Mouse (Mus musculus): ENCODE measurements around the gene Speer4f2. TPM values are rescaled to one million over a fixed set of nuclear protein-coding genes. Genes with fewer than 3 reads are reported as not detected.

The Speer4f2 gene
- polyA plus RNA-seq, 2 experiments: not detected

GRCm38 (mm10) chr5:17389926-17390325, 16.9 kb downstream of the Speer4f2 start:
- H3K9ac ChIP-seq (ENCODE audit: low read depth, low read length, severe bottlenecking): no peak overlapping the region
- no peak for DNase-seq (ENCODE audit: low spot score)
- H3K27ac ChIP-seq (replicated peaks; ENCODE audit: low read depth, low read length): no peak overlapping the region
- H3K27me3 ChIP-seq (ENCODE audit: control insufficient read depth, insufficient read depth, low read length): no peaks in the 10 kb centered on the region
- ATAC-seq (ENCODE audit: low FRiP score, low read depth): no peak
- no peak overlapping the region for H3K4me2 ChIP-seq (replicated peaks; ENCODE audit: low read depth, low read length, severe bottlenecking)
- no peaks in the 10 kb centered on the region for H3K4me1 ChIP-seq (ENCODE audit: control insufficient read depth, insufficient read depth, low read length)
- no peaks in the 10 kb centered on the region for H3K9me3 ChIP-seq (ENCODE audit: control insufficient read depth, low read length)
- no peaks in the 10 kb centered on the region for H3K36me3 ChIP-seq (ENCODE audit: control insufficient read depth, insufficient read depth, low read length)
- no peak overlapping the region for H3K4me3 ChIP-seq (replicated peaks; ENCODE audit: low read length)
- TF ChIP-seq POLR2A (IDR thresholded peaks at IDR 0.05; ENCODE audit: borderline replicate concordance, extremely low read depth, insufficient read depth, insufficient read length): no peak
- 69% methylated on average over 7 of the region's 7 CpGs for WGBS

DNA sequence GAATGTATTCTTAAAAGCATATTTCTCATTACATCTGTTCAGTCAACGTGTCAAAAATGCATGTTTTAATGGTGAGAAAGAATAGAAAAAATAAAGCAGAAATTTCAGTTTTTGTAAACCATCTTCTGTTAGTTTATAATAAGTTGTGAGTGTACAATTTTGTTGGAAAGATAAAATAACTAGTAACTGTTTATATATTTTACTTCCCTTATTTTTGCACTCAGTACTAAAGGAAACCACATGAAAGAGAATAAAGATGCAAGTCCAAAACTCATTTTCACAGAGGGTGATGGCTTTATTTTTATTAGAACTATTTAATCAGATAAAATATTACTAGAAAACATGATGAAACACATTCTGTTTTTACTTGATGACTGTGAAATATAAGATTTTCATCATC, 18.2 kb downstream of the Speer4f2 start:
- Histone ChIP-seq H3K9me3 (ENCODE audit: control insufficient read depth, low read length) (no peaks in the 10 kb centered on the region), H3K4me2 (replicated peaks; ENCODE audit: low read depth, low read length, severe bottlenecking) (no peak overlapping the region), H3K4me1 (ENCODE audit: control insufficient read depth, insufficient read depth, low read length) (no peaks in the 10 kb centered on the region), H3K9ac (ENCODE audit: low read depth, low read length, severe bottlenecking) (no peak overlapping the region), H3K4me3 (replicated peaks; ENCODE audit: low read length) (no peak overlapping the region), H3K27ac (replicated peaks; ENCODE audit: low read depth, low read length) (no peak overlapping the region), H3K27me3 (ENCODE audit: control insufficient read depth, insufficient read depth, low read length) (no peaks in the 10 kb centered on the region), H3K36me3 (ENCODE audit: control insufficient read depth, insufficient read depth, low read length) (no peaks in the 10 kb centered on the region)
- DNase-seq (ENCODE audit: low spot score): no peak
- ATAC-seq (ENCODE audit: low FRiP score, low read depth): no peak
- TF ChIP-seq POLR2A (IDR thresholded peaks at IDR 0.05; ENCODE audit: borderline replicate concordance, extremely low read depth, insufficient read depth, insufficient read length): no peak
- WGBS: 79% methylated on average over 1 of the region's 1 CpGs

DNA sequence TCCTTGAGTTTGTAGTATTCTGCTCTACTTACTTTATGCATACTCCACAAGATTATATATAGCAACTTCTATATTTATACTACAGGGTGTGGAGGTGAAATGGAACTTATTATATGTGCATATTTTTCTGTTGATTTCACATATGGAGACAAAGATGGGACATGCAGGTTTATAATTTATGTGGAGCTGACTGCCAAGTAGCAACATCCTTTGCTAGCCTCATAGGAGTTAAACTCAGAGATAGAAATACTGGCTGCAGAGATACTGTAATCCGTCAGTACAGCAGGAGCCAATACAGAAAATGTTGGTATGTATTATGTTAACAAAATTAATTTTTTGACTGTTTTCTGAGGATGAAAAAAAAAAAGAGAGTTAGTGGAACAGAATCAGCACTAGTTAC, 27.6 kb downstream of the Speer4f2 start:
- no peak for TF ChIP-seq POLR2A (IDR thresholded peaks at IDR 0.05; ENCODE audit: borderline replicate concordance, extremely low read depth, insufficient read depth, insufficient read length)
- Histone ChIP-seq H3K9ac (ENCODE audit: low read depth, low read length, severe bottlenecking) (no peak overlapping the region), H3K36me3 (ENCODE audit: control insufficient read depth, insufficient read depth, low read length) (no peaks in the 10 kb centered on the region), H3K4me1 (ENCODE audit: control insufficient read depth, insufficient read depth, low read length) (no peaks in the 10 kb centered on the region), H3K4me3 (replicated peaks; ENCODE audit: low read length) (no peak overlapping the region), H3K4me2 (replicated peaks; ENCODE audit: low read depth, low read length, severe bottlenecking) (no peak overlapping the region), H3K27me3 (ENCODE audit: control insufficient read depth, insufficient read depth, low read length) (no peaks in the 10 kb centered on the region), H3K27ac (replicated peaks; ENCODE audit: low read depth, low read length) (no peak overlapping the region), H3K9me3 (ENCODE audit: control insufficient read depth, low read length) (no peaks in the 10 kb centered on the region)
- 85% methylated on average over 1 of the region's 1 CpGs for WGBS
- ATAC-seq (ENCODE audit: low FRiP score, low read depth): no peak
- no peak for DNase-seq (ENCODE audit: low spot score)

- Histone ChIP-seq H3K4me2 (replicated peaks; ENCODE audit: low read depth, low read length, severe bottlenecking) (no peak overlapping the region), H3K9ac (ENCODE audit: low read depth, low read length, severe bottlenecking) (no peak overlapping the region), H3K27me3 (ENCODE audit: control insufficient read depth, insufficient read depth, low read length) (no peaks in the 10 kb centered on the region), H3K36me3 (ENCODE audit: control insufficient read depth, insufficient read depth, low read length) (no peaks in the 10 kb centered on the region), H3K9me3 (ENCODE audit: control insufficient read depth, low read length) (no peaks in the 10 kb centered on the region), H3K27ac (replicated peaks; ENCODE audit: low read depth, low read length) (no peak overlapping the region), H3K4me3 (replicated peaks; ENCODE audit: low read length) (no peak overlapping the region), H3K4me1 (ENCODE audit: control insufficient read depth, insufficient read depth, low read length) (no peaks in the 10 kb centered on the region)
- no peak for DNase-seq (ENCODE audit: low spot score)
- WGBS: 83% methylated on average over 14 of the region's 14 CpGs
- TF ChIP-seq POLR2A (IDR thresholded peaks at IDR 0.05; ENCODE audit: borderline replicate concordance, extremely low read depth, insufficient read depth, insufficient read length): no peak
- no peak for ATAC-seq (ENCODE audit: low FRiP score, low read depth)
Observed at GRCm38 (mm10) chr5:17401206-17402077, 28.5 kb downstream of the Speer4f2 start.

DNA sequence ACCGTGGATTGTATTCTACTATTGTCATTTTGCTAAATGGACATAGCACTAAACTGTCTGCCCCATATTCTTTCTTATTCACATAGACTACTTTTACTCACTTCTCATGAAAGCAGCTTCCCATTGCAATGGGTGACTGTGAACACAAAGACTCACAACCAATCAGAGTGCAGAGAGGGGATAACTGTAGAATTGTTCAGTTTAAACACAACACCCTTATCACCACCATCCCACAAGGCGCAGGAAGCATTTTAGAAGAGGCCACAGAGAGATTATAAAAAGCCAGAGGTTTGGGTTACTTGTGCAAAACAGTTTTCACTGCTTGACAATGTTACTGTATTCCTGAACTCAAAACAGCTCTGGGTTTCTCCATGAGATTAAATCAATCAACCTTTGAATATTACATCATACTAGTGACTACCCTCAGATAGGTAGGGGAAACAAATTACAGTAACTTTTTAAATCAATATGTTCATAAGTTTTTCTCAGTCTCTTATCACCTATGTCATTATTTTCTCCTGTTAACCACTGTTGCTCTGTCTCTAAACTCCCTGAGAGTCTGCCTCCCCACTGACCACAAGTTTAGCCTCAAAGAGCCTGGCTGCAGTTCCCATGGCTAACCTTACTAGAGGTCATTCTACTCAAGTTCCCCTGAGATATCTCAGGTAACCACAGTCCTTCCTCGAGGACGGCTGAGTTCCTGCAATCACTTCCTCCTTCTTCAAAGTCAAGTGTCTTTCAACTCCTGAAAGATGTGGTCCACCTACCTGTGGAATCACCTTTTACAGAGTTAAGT, 29.5 kb downstream of the Speer4f2 start:
- 83% methylated on average over 4 of the region's 4 CpGs for WGBS

More for the DNA sequence above, 29.5 kb downstream of the Speer4f2 start:
- H3K27ac ChIP-seq (replicated peaks; ENCODE audit: low read depth, low read length): no peak overlapping the region
- no peaks in the 10 kb centered on the region for H3K9me3 ChIP-seq (ENCODE audit: control insufficient read depth, low read length)
- DNase-seq (ENCODE audit: low spot score): no peak
- no peak overlapping the region for H3K4me2 ChIP-seq (replicated peaks; ENCODE audit: low read depth, low read length, severe bottlenecking)
- H3K9ac ChIP-seq (ENCODE audit: low read depth, low read length, severe bottlenecking): no peak overlapping the region
- ATAC-seq (ENCODE audit: low FRiP score, low read depth): no peak
- no peak overlapping the region for H3K4me3 ChIP-seq (replicated peaks; ENCODE audit: low read length)
- H3K4me1 ChIP-seq (ENCODE audit: control insufficient read depth, insufficient read depth, low read length): no peaks in the 10 kb centered on the region
- no peak for TF ChIP-seq POLR2A (IDR thresholded peaks at IDR 0.05; ENCODE audit: borderline replicate concordance, extremely low read depth, insufficient read depth, insufficient read length)
- H3K36me3 ChIP-seq (ENCODE audit: control insufficient read depth, insufficient read depth, low read length): no peaks in the 10 kb centered on the region
- no peaks in the 10 kb centered on the region for H3K27me3 ChIP-seq (ENCODE audit: control insufficient read depth, insufficient read depth, low read length)

Data from limb, embryonic 14.5 days (tissue).